Mouse (Mus musculus) testis, adult 2 months (tissue): Measurements from ENCODE around the gene Tmem52b. TPM values are rescaled to one million over a fixed set of nuclear protein-coding genes. Genes with fewer than 3 reads are reported as not detected.
"Not testable (repeated sequence)": the region's sequence is repeated elsewhere in the genome, so short reads cannot be mapped to it uniquely, and the experiment has no call there.

Source experiments
- H3K27ac ChIP-seq: fragments of 200-500 bp; 2 replicates; pipeline ENCODE4 v1.5.1; 2012; ENCODE audit warnings: low read depth, low read length; ENCODE audit not compliant: control insufficient read depth, insufficient read depth
- H3K27me3 ChIP-seq: fragments of 200-500 bp; 2 replicates; pipeline ENCODE4 v1.6.1; 2012; ENCODE audit warnings: mild to moderate bottlenecking, low read length, moderate library complexity; ENCODE audit not compliant: control insufficient read depth, insufficient read depth
- H3K36me3 ChIP-seq: fragments of 200-500 bp; 2 replicates; pipeline ENCODE4 v1.6.1; 2012; ENCODE audit warnings: mild to moderate bottlenecking, low read length; ENCODE audit not compliant: control insufficient read depth, insufficient read depth
- H3K4me1 ChIP-seq: fragments of 200-500 bp; 2 replicates; pipeline ENCODE4 v1.6.1; 2012; ENCODE audit warnings: low read length; ENCODE audit not compliant: control insufficient read depth, insufficient read depth
- H3K4me3 ChIP-seq: fragments of 200-500 bp; 2 replicates; pipeline ENCODE4 v1.5.1; 2012; ENCODE audit warnings: low read depth, mild to moderate bottlenecking, low read length, moderate library complexity, mixed read lengths; ENCODE audit not compliant: control insufficient read depth
- CTCF ChIP-seq: fragments of 200-500 bp; IDR thresholded peaks from 2 replicates; pipeline ENCODE4 v1.5.1; 2012; ENCODE audit warnings: low read depth, mild to moderate bottlenecking, inconsistent platforms, low read length, moderate library complexity; ENCODE audit not compliant: control insufficient read depth, insufficient read depth, insufficient replicate concordance
- POLR2A ChIP-seq: fragments of 200-500 bp; IDR thresholded peaks from 2 replicates; pipeline ENCODE4 v1.6.1; 2012; ENCODE audit warnings: low read depth, mild to moderate bottlenecking, inconsistent platforms, low read length, moderate library complexity; ENCODE audit not compliant: control insufficient read depth
- polyA plus RNA-seq: library from polyadenylated mRNA; depleted of rRNA; stranded (reverse); fragments of >200 nt; gene quantifications from 2 replicates; pipeline ENCODE4 v1.2.3, GENCODE M21; 2012

Tmem52b gene
- polyA plus RNA-seq, 1 experiment, result not detected

- TF ChIP-seq CTCF (no peak), POLR2A (no peak)
- Histone ChIP-seq H3K4me1 (no peaks in the 10 kb centered on the region), H3K36me3 (no peaks in the 10 kb centered on the region), H3K27ac (no peak overlapping the region), H3K4me3 (no peak overlapping the region), H3K27me3 (no peaks in the 10 kb centered on the region)
These were observed 14.8 kb upstream of the Tmem52b start for GRCm38 (mm10) chr6:129497345-129498218.

DNA sequence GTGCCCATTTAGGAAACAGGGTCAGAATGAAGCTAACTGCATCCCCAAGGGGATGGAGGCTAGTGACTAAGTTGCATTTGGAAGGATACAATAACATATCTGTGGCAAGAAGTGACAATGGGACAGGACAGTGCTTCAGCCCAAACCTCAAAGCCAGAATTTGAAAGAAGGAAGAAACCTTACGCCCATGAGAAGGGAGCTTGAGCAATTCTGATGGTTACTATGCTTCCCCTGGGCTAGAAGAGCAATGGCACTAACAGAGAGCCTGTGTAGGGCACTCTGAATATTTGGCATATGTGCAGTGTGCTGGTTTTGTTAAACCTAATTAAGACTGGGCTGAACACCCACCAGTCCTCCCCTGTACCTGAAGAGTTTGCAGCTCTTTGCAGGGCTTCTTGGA, 12.8 kb upstream of the Tmem52b start:
- not testable (repeated sequence) for H3K4me1 ChIP-seq, H3K27me3 ChIP-seq, H3K36me3 ChIP-seq, H3K27ac ChIP-seq, H3K4me3 ChIP-seq

DNA sequence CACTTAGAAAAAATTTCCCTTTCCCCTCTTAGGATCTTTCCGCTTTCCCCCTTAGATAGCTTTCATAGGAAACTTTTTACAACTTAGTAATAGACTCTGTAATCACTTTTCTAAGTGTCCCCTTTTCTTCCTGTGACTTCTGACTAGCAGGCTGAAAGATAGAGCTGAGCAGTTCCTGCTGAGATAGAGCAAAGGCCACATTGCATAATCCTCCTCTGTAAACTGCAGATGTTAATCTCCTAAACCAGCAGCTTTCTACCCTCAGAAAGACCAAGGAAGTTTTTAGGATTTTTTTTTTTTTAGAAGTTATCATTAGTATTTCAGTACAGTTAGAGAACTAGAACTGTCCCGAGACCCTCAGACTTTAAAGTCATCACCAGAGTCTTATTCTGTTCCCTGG, 8.9 kb upstream of the Tmem52b start:
- no peak overlapping the region for H3K4me3 ChIP-seq
- no peaks in the 10 kb centered on the region for H3K4me1 ChIP-seq
- TF ChIP-seq POLR2A (no peak), CTCF (no peak)
- no peak overlapping the region for H3K27ac ChIP-seq
- no peaks in the 10 kb centered on the region for H3K36me3 ChIP-seq
- H3K27me3 ChIP-seq, result no peaks in the 10 kb centered on the region

- H3K4me3 ChIP-seq, result no peak within 1 kb of the TSS
- H3K4me1 ChIP-seq, result no peaks in the 10 kb centered on the region
- H3K27ac ChIP-seq, result no peak within 1 kb of the TSS
- no peak for TF ChIP-seq CTCF
- TF ChIP-seq POLR2A, result no peak
- H3K27me3 ChIP-seq, result no peaks in the 10 kb centered on the region
- H3K36me3 ChIP-seq, result no peaks in the 10 kb centered on the region
These were observed 5.3 kb upstream of the Tmem52b start, which contains the start of gene Olr1 for GRCm38 (mm10) chr6:129507024-129507423. TSS of gene Olr1 (minus strand) at chr6:129507165.

DNA sequence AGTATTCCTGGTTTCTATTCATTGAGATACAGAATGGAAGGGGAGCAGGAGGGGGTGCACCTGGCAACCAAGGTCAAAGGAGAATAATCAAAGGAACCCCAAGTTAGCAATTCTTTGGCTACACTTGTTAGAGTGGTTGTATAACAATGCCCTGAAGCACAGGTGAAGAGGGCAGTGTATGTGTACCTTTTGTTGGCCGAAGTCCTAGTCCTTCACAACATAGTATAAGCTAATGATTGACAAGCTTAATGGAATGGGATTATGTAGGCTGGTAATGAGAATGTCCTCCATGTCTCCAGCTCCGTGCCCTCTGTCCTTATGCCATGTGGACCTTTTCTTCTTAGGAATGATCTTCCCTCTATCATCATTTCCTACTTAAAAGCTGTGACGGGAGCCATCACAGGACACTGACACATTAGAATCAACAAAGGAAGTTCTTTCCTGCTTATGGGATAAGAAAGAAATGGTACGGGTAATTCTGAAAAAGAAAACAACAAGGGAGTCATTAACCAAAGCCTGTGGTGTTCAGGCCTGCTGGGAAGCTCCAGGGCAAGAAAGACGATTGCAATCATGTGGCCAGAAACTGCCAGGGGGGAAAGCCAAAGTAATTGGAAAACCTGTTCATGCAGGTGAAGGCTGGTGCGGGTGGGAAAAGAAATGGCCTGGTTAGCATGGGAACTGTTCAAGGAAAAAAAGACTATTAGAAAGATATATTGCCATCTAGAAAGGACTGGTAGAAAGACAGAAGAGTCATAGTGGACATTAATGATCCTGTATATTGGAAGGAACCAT, 2.0 kb upstream of the Tmem52b start:
- Histone ChIP-seq H3K27me3 (no peaks in the 10 kb centered on the region), H3K36me3 (no peaks in the 10 kb centered on the region), H3K27ac (no peak overlapping the region), H3K4me1 (no peaks in the 10 kb centered on the region), H3K4me3 (no peak overlapping the region)
- no peak for TF ChIP-seq POLR2A
- TF ChIP-seq CTCF, result no peak

GRCm38 (mm10) chr6:129512868-129513267, 513 bp downstream of the Tmem52b start:
- no peak overlapping the region for H3K27ac ChIP-seq
- H3K4me3 ChIP-seq, result no peak overlapping the region
- TF ChIP-seq POLR2A (no peak), CTCF (no peak)
- no peaks in the 10 kb centered on the region for H3K36me3 ChIP-seq
- no peaks in the 10 kb centered on the region for H3K27me3 ChIP-seq
- H3K4me1 ChIP-seq, result peaks cover 3% of the 10 kb centered on the region; the same call in 1 of the 2 replicates

DNA sequence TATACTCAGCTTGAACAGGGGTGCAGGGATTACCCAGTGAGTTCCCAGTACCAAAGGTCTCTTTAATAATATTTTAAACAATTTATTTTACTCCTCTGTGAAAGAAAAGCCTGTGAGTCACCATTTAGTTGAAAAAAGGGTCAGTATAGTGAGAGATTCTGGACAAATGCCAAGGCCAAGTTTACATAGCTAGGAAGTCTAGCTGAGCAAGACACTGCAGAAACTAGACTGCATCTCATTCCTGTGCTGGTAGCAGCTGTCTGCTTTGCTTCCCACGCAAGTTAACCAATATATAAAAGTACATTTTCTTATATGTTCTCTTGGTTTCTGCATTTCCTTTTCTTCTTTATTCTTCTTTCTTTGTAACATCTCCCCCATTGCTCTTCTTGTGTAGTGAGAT, 1.1 kb downstream of the Tmem52b start:
- TF ChIP-seq CTCF, result no peak
- TF ChIP-seq POLR2A, result no peak
- Histone ChIP-seq H3K27ac (no peak overlapping the region), H3K4me3 (no peak overlapping the region), H3K4me1 (peaks cover 3% of the 10 kb centered on the region; the same call in 1 of the 2 replicates), H3K36me3 (no peaks in the 10 kb centered on the region), H3K27me3 (no peaks in the 10 kb centered on the region)
